Mouse (Mus musculus) embryonic fibroblast, embryonic 13.5 days (primary cell): ENCODE data around the gene Hdac10.

Source experiments
- CTCF ChIP-seq: IDR thresholded peaks from 2 replicates; pipeline ENCODE4 v1.5.1; 2011; ENCODE audit warnings: mild to moderate bottlenecking, control low read depth, low read length, moderate library complexity, borderline replicate concordance; ENCODE audit not compliant: insufficient read depth
- POLR2A ChIP-seq: IDR thresholded peaks from 2 replicates; pipeline ENCODE4 v1.6.1; 2011; ENCODE audit warnings: low read depth, mild to moderate bottlenecking, control low read depth, low read length, moderate library complexity

GRCm38 (mm10) chr15:89125351-89125750, 3.1 kb downstream of the Hdac10 start:
- TF ChIP-seq CTCF (no peak), POLR2A (no peak)
